Mouse (Mus musculus): ENCODE data around the gene A4galt. TPM values are rescaled to one million over a fixed set of nuclear protein-coding genes. Genes with fewer than 3 reads are reported as not detected.
A peak's percentile ranks its signal among the peaks of the same experiment; 100 is the strongest.

Gene A4galt
- total RNA-seq, 2 experiments from 2014 or later: not detected

GRCm38 (mm10) chr15:83233219-83233992 lies 18.2 kb downstream of the A4galt start:
- ATAC-seq (replicated peaks; ENCODE audit: poor library complexity, severe bottlenecking): no peak

- no peak for ATAC-seq (replicated peaks; ENCODE audit: poor library complexity, severe bottlenecking)
These were observed 24.0 kb downstream of the A4galt start for GRCm38 (mm10) chr15:83227559-83227958.

DNA sequence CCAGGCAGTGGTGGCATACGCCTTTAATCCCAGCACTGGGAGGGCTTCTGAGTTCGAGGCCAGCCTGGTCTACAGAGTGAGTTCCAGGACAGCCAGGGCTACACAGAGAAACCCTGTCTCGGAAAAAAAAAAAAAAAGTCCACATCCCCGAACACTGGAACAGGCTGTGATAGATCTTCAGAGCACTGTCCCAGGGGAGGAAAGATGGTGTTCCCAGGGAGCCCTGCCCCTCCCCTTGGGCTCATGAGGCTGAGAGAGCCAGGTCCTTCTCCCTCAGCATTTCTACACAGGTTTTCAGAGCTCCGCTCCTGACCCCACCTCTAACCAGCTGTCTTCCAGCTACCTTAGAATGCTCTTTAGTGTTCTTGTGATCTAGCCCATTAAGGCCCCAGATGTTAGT lies 24.7 kb downstream of the A4galt start:
- no peak for ATAC-seq (replicated peaks; ENCODE audit: poor library complexity, severe bottlenecking)

DNA sequence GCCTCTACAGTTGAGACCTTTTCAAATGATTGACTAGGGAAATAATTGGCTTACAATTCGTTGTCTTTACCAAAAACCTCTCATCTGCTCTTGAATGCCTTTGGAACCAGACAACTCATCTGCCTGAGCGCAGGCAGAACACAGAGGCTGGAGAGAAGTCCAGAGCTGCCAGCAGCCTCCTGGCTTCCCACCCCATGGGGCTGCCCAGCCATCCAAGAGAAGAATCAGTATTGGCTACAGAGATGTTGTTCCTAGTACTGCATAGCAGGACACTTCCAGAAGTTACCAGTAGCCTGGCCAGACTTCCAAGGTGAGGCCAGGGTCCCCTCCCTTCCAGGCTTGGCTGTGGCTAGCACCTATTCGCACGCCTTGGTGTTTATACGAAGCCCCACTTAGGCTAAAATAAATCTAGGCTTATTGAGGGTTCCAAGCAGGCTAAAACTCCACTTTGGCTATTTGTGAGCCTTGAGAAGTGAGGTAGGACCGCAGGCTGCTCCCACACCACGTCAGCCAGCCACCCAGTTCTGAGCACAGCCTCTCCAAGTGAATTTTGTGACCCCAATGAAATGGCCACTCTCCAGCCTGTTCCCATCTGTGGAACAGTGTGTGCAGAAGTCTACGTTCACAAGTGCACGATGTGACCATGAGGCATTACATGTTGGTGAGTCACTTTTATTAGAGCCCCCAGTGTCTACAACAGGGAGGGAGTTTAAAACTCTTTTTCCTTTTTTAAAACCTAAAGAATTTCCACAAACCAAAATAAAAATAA lies 25.3 kb downstream of the A4galt start:
- no peak for ATAC-seq (replicated peaks; ENCODE audit: poor library complexity, severe bottlenecking)

DNA sequence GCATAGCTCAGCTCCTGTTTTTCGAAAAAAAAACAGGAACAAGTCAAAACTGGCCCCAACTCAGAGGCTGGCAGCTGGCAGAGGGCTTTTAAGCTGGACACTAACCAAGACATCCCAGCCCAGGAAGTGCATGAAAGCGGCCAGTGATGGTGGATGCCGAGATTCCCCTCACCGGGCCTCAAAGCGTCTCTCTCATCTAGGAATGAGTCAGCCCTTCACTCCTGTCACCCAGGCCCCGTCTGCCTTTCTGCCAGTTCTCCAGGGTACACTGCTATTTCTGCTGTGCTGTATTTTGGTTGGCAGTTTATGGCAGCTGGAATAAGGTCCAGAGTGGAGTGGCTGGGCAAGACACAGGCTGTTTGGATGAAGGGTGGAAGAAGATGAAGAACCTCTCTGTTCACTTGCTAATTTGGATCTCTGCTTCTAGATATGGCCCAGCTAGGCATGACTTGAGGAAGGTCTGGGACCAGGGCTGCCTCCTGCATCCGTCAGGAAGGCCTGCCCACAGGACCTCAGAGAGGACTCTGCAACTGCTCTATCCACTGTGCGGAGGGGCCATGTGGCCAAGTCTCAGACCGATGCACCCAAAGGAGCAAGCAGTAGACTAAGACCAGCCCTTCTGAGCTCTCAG lies 27.3 kb downstream of the A4galt start:
- ATAC-seq (replicated peaks; ENCODE audit: poor library complexity, severe bottlenecking): 0 out of 2 replicates have a peak, but pooled peaks have one; percentile 10

- ATAC-seq (replicated peaks; ENCODE audit: poor library complexity, severe bottlenecking): 0 out of 2 replicates have a peak, but pooled peaks have one; percentile 21
These were observed 28.2 kb downstream of the A4galt start for GRCm38 (mm10) chr15:83223208-83223962.

DNA sequence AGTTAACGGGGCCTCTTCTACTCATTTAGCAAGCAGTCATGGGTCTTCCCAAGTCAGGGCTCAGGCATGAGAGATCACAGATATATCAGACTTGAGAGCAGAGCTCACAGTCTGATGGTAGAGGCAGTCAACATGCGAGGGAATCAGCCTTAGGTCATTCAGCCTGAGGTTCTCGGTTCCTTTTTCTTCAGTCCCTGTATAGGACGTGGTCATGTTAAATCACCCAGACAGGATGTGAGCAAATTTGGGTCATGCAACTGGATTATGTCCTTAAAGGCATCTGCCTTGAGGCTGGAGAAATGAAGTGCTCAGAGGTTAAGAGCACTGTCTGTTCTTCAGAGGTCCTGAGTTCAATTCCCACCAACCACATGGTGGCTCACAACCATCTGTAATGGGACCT lies 29.9 kb downstream of the A4galt start:
- peak; percentile 89 for ATAC-seq (replicated peaks; ENCODE audit: poor library complexity, severe bottlenecking)

DNA sequence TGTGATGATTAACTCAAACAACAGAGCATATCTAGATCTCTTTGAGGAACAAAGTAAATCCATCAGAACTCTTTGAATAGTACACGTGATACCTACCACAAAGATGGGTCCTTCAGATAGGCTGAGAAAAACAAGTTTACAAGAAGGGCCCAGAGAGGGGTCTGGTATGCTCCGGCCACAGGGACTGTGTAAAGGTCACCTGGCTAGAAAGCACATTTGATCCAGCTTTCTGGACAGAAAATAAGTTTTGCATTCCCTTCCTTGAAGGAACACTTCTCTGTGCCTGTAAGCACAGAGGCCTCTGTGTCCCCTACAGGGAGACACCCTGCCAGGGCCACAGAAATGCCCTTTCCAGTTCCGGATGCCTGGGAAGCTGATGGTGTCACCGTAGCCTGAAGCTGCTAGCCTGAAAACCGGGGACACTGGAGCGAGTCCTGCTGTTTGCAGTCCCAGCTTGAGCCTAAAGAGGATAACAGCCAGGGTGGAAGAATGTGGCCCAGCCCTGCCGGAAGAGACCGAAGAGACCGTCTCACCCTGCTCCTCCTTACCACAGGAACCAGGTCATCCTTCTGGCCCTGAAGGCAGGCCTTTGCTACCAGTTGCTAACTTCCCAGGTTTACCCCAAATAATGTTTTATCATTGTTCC lies 31.1 kb downstream of the A4galt start:
- no peak for ATAC-seq (replicated peaks; ENCODE audit: poor library complexity, severe bottlenecking)

GRCm38 (mm10) chr15:83215322-83216216 lies 36.0 kb downstream of the A4galt start:
- no peak for ATAC-seq (replicated peaks; ENCODE audit: poor library complexity, severe bottlenecking)

- ATAC-seq (replicated peaks; ENCODE audit: poor library complexity, severe bottlenecking): peak; percentile 46
These were observed 41.3 kb downstream of the A4galt start for GRCm38 (mm10) chr15:83210229-83210628.

DNA sequence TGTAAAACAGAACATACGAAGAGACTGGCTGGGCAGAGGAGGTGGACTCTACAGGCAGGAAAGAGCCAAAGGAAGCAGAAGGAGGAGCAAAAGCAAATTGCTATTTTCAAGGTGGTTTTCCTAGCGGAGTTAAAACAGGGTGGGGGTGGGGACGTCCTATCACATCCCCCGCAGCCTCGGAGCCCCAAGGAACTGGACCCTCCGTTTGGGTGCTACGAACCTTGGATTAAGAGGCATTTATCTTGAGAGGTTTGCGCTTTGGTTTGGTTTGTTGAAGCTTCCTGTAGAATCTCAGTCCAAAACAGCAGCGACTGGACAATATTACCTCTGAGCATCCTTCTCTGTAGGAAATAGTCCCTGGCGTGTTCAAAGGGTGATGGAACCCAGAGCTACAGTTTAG lies 41.9 kb downstream of the A4galt start:
- no peak for ATAC-seq (replicated peaks; ENCODE audit: poor library complexity, severe bottlenecking)

- ATAC-seq (replicated peaks; ENCODE audit: poor library complexity, severe bottlenecking): no peak
These were observed 42.4 kb downstream of the A4galt start for GRCm38 (mm10) chr15:83209092-83209695.

- peak; percentile 68 for ATAC-seq (replicated peaks; ENCODE audit: poor library complexity, severe bottlenecking)
These were observed 46.7 kb downstream of the A4galt start for GRCm38 (mm10) chr15:83204731-83205451.

GRCm38 (mm10) chr15:83202412-83202811 lies 49.2 kb downstream of the A4galt start:
- no peak for ATAC-seq (replicated peaks; ENCODE audit: poor library complexity, severe bottlenecking)

DNA sequence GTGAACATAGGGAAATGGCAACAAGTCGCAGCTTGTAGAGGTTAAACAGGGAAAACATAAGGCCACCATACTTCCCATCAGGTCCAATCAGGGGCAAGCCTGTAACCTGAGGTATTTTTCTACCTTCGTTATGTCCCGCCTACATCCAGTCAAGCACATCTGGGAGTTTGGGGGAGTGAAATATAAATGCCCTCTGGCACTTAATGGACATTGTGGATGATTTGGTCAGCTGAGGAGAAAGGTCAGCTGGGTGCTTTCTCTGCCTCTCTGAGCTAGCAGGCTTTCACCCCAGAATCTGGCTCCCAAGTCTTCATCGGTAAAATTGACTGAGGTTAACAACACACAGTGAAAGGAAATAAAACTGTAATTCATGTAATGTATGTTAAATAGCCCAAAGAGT lies 58.2 kb downstream of the A4galt start:
- ATAC-seq (replicated peaks; ENCODE audit: poor library complexity, severe bottlenecking): no peak

GRCm38 (mm10) chr15:83182351-83182750 lies 69.2 kb downstream of the A4galt start:
- ATAC-seq (replicated peaks; ENCODE audit: poor library complexity, severe bottlenecking): no peak

DNA sequence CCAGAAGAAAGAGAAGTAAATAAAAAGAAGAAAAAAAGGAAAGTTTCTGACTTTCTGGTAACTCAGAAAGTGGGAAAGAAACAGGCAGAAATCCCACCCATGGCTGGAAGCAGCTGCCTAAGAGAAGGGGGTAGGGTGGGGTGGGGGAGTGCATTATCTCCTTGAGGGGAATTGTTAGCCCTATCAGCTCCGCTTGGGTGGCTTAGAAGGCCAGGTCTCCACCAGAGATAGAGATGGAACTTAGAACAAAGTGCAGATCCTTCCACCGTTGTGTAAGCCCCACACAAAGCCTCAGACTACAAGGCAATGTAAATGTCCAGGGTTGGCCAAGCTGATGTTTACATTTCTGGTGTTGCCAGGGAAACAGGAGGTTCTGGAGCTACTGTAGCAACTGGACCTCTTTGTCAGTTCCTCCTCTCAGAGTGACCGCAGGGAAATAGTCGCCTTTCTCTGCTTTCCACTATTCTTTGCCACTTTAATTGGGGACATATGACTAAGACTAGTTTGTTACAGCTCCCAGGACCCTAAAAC lies 69.7 kb downstream of the A4galt start:
- ATAC-seq (replicated peaks; ENCODE audit: poor library complexity, severe bottlenecking): no peak

- no peak for ATAC-seq (replicated peaks; ENCODE audit: poor library complexity, severe bottlenecking)
These were observed 71.6 kb downstream of the A4galt start for GRCm38 (mm10) chr15:83180004-83180403.
